Mouse (Mus musculus) splenic B cell, adult 2 months (primary cell): ENCODE results near the gene Pmm1.
"Not testable (repeated sequence)": the region's sequence is repeated elsewhere in the genome, so short reads cannot be mapped to it uniquely, and the experiment has no call there.

Source experiments
- DNase-seq: peaks from one replicate; pipeline ENCODE4 v3.0.0-alpha.2; 2011; ENCODE audit warnings: low read depth, low spot score
- H3K27me3 ChIP-seq: 2 replicates; pipeline ENCODE4 v1.6.1; 2012; ENCODE audit warnings: mild to moderate bottlenecking, low read length, moderate library complexity, mixed read lengths; ENCODE audit not compliant: control insufficient read depth, poor library complexity, insufficient read depth, severe bottlenecking
- H3K36me3 ChIP-seq: 2 replicates; pipeline ENCODE4 v1.6.1; 2012; ENCODE audit warnings: mild to moderate bottlenecking, low read length, moderate library complexity, mixed read lengths; ENCODE audit not compliant: control insufficient read depth, poor library complexity, insufficient read depth, severe bottlenecking

Gene Pmm1

DNA sequence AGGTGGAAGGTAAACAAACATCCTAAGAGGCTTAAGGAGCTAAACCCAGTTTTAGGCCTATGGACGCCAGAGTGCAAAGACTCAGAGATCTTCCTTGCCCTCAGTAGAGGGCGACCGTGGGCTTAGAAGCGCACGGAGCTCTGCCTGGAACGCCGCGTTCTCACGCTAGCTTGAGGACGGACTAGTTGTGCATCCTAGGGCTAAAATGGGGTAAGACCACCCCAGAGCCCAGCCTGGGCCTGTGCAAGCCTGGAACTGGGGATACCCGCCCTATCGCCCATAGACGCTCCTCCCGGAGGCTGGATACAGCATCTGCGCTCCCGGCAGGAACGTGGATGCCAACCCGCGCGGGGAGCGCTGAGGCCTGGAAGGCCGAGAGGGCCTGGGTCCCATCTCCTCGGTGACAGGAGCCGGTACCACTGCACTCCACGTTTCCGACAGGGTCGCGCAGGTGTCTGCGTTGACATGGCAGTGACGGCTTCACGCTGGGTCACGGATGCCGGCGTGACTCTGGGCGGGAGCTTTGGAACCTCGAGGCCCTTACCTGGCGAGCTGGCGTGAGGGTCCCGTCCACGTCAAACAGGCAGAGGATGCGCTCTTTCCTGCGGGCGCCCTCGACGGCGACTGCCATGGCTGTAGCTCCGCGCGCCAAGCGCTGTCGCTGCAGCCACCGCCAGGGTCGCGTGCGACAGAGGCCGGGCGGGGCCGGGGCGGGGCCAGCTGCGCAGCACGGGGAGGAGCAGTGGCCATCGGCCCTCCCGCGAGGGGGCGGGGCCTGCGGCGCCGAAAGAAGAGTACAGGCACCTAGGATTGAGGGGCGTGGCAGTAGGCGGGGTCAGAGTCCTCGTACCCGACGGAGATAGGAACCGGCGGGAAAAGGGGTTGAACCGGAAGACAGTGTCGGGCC lies at the start of gene Pmm1:
Gene Pmm1 (minus strand): TSS at position 760 of the 907 bp plus-strand sequence.
- Histone ChIP-seq H3K36me3 (no peaks in the 10 kb centered on the region), H3K27me3 (no peaks in the 10 kb centered on the region)
- peak; percentile 99 for DNase-seq

DNA sequence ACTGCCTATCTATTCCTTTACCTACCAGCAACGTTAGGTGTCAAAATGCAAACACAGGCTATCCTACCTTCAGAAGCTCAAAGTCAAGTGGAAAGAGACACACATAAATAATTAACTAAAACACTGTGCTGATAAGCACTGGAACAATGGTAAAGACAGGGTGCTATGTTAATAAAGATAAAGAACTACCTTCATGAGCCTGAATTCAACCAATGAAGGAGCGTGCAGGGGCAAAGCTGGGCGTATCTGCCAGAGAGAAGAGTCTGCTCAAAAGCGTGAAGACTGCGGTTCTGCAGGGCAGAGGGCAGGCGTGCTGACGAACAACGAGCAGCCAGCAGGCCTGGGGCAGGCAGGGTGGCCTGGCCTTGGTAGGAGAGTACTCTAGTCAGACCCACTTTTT lies 43.5 kb upstream of the Pmm1 start:
- Histone ChIP-seq H3K36me3 (peaks cover 8% of the 10 kb centered on the region; the same call in 1 of the 2 replicates), H3K27me3 (no peaks in the 10 kb centered on the region)
- DNase-seq = no peak

DNA sequence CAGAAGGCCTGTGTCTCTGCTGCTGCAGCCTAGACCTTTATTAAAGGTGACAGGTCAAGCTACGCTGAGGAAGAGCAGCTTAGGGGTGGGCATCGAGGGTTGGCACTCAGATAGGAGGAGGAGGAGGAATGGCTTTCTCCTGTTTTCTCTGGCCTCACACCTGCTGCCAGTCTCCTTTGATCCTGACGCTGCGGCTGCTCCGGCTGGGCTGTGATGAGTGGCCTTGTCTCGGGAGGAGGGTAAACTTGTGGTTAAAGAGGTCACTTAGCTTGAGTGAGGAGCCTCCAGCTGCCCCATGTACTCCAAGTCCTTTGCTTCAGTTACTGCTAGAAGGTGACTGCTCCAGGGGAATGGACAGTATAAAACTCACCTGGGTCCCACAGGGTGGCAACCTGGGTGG lies 33.3 kb upstream of the Pmm1 start:
- no peaks in the 10 kb centered on the region for H3K27me3 ChIP-seq
- no peak for DNase-seq

DNA sequence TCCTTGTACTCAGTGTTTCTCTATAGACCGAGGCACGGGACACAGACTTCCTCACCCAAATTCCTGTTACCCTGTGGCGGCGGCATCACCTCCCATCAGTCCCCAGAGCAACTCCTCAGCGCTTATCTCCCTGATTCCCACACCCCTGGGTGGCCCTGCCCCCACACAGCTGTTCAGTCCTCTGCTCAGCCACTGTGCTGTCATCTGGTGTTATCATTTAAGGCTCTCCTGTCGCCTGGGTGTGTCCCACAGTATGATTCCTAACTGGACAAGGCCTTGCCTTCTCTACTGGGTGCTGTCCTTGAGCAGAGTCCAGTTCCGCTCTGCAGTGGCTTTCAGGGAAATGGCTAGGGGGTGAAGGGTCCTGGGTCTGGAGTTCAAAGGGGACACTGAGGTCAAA lies 29.8 kb upstream of the Pmm1 start:
- Histone ChIP-seq H3K27me3 (no peaks in the 10 kb centered on the region), H3K36me3 (peaks cover 2% of the 10 kb centered on the region)
- no peak for DNase-seq

More for the DNA sequence above, 33.3 kb upstream of the Pmm1 start:
- H3K36me3 ChIP-seq = peaks cover 7% of the 10 kb centered on the region

DNA sequence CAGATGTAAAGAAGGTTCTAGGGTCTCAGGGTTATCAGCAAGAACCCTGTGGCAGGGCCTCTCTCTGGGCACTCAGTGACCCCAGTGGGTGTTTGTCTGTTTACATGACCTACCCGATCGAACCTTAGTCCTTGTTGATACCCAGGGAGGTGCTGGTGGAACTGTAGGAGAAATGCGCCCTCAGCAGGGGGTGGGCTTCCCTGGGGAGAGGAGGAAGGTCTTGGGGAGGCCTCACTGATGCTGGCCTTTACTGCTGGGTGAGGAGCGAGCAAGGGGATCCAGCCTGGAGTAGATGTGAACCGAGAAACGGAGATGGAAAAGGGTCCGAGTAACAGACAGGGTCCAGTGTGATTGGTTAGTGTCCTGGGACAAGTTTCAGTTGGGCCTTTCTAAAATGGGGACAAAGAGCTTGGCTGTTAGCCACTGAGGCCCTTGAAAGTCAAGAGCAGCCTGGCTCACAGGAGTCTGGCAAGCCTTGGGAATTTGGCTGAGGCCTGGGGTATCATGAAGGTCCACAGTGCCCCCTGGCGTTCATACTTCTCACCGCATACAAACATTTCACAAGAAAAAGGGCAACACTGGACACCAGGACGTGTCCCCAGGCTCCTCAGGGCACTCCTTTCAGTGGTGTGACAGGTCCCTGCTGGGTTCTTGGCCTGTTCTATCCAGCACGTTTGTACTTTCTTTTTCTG lies 28.8 kb upstream of the Pmm1 start:
- H3K36me3 ChIP-seq = peaks cover 2% of the 10 kb centered on the region
- no peaks in the 10 kb centered on the region for H3K27me3 ChIP-seq
- DNase-seq = peak; percentile 86

DNA sequence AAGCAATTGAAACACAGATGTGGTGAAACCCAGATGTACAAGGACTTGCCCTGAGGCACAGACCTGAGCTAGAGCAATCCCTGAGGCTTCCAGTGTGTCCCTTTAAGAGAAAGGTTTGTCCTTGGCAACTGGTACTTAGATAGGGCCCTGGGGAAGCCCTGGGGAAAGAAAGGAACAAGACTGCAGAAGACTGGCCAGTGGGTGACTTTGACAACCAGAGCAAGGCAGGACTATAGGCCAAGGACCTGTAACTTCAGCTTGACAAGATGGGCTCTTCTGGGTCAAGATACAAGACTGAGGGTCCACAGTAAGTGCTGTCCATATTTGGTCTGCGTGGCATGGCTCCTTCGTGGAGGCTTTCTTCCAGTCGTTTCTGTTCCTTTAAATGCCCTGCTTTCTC lies 26.9 kb upstream of the Pmm1 start, which contains the start of gene Xrcc6:
Gene Xrcc6 (plus strand): TSS at position 190 of the 400 bp plus-strand sequence.
- H3K36me3 ChIP-seq = no peaks in the 10 kb centered on the region
- no peak for DNase-seq
- H3K27me3 ChIP-seq = no peaks in the 10 kb centered on the region

DNA sequence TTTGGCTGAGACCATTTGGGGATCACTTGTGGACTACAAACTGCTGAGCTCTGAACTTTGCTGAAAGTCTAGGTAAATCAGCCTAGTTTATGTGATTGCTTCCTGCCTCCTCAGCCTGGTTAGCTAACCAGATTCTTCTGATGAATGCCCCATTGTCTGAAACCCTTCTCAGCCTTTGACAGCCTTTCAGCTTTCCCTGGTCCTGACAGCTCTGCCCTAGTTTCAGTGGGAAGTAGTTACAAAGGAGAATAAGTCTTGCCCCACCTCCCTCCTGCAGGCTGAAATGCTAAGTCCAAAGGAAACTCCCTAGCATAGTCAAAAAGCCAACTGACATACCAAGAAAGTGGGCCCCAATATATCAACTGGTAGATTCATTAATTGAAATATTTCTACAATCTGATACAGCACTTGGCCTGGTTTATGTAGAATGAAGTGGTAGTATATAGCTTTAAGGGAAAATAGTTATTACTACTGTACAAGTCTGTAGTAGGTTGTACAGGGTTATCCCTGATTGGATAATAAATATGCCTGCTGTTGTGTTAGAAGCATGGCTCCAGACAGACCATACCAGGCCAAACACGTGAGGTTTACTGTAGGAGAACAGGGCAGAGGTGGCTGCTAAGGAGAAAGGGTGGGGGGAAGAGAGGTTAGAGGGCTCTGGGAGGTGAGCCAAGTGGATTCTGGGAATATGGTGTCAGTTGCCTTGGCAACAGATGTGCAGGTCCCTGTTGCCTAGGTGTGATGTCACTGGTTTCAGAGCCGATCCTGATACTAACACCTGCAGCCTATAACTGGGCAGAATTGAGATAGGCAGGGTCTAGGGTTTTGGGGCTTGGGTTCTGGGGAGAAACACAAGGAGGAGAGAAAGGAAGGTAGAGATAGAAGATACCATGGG lies 24.8 kb upstream of the Pmm1 start:
- DNase-seq = no peak
- no peaks in the 10 kb centered on the region for H3K27me3 ChIP-seq
- no peaks in the 10 kb centered on the region for H3K36me3 ChIP-seq

DNA sequence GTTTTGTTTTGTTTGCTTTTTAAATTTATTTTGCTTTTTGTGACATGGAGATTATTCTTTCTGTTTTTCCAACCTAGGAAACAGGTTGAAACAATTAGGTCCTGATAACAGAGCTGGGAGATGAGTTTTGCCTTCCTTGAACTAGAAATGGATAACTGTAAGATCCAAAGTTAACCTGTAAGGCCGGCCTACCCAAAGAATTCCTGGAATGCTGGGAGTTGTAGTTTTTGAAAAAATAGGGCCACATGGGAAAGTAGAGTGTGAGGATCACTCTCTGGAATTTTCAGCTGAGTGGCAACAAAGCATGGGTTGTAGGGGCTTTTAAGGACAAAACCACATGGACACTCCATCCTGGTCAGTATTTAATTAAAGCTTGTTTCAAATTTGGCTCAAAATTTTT lies 21.4 kb upstream of the Pmm1 start:
- H3K27me3 ChIP-seq = no peaks in the 10 kb centered on the region
- no peaks in the 10 kb centered on the region for H3K36me3 ChIP-seq
- DNase-seq = no peak

DNA sequence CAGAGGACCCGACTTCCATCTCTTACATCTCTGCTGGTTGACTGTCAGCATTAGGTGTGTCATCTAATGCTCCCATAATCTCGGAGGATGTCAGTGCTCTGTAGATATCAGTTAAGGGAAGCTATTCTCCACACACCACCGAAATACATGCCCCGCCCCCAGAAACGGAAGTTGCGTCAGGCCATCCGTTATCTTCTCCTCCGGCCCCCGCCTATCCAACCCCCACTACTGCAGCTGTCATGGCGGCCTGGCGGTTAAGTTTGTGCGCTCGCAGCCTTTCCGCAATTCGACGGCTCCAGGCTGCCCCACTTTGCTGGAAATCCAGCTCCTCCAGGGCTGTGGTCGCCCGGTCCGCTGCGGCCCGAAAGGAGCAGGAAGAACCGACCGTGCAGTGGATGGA lies 19.6 kb upstream of the Pmm1 start, which contains the start of gene 1700029P11Rik:
Gene 1700029P11Rik (plus strand): TSS at position 220 of the 400 bp plus-strand sequence.
- DNase-seq = no peak
- H3K27me3 ChIP-seq = no peaks in the 10 kb centered on the region
- H3K36me3 ChIP-seq = no peaks in the 10 kb centered on the region

DNA sequence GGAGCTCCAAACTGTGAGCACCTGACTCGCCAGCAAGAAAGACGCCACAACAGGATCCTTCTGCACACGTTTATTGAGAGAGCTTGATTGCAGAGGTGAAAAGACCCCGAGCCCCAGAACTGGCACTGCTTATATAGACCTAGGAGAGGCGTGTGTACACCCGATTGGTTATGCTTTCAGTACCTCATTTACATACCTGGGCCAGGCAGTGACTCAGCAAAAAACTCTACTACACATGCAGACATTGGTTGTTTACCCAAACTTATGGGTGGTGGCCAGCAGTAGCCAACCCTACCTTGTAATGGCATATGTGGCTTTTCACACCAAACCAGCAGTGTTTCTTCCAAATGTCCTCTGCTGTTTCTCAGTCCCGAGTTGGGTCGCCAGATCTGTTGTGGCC lies 14.4 kb upstream of the Pmm1 start:
- DNase-seq, H3K27me3 ChIP-seq, H3K36me3 ChIP-seq: not testable (repeated sequence)

DNA sequence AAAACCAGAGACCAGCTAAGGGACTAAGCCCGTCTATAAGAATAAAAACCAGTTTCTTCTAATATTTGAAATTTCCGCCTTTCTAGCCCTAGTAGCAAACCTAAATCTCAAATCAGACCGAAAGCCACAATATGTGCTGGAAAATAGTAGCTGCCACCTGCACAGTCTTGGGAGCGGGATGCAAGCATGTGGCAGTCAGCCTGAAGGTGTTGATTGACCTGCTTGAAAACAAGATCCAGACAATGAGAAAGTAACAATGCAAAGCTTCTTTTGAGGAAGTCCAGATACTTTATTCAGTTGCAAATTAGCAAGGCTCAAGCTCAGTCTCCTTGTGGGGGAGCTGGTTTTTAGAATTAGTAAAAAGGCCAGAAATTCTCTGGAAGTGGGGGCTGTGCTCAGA lies 9.8 kb upstream of the Pmm1 start:
- H3K27me3 ChIP-seq, DNase-seq, H3K36me3 ChIP-seq: not testable (repeated sequence)

DNA sequence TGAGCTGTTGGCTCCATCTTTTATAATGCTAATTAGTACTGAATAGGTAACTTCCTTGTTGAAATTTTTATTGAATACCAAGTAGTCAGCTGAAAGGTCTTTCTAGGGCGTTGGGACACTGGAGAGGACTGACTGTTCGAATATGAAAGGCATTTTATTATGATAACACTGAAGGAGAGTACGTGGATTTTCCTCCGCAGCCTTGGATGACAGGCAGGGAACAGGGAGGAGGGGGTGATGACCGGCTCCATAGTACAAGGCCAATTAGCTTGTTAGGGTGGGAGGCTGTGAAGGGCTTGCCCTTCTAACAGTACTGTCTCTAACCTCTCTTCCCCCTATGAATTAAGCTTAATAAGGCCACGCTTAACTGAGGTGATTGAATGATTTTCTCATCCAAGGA lies 8.9 kb upstream of the Pmm1 start:
- not testable (repeated sequence) for H3K27me3 ChIP-seq, H3K36me3 ChIP-seq, DNase-seq

DNA sequence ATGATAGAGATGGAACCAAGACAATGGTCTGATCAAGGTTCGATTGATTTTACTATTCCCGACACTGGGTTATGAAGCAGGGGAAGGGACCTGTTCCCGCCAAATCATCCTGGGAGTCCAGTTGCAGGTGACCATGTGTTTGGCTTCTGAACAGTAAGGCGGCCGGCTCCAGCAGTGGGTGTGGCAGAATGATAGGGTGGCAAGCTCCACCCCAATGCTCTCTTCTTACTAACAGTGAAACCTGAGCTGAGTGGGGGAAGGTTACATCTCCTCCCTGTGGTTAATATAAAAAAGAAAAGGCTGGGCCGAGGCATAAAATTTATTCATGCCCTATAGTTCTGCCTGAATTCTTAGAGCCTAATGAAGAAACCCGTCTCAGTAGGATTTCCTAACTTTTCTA lies 8.4 kb upstream of the Pmm1 start:
- H3K36me3 ChIP-seq = no peaks in the 10 kb centered on the region

DNA sequence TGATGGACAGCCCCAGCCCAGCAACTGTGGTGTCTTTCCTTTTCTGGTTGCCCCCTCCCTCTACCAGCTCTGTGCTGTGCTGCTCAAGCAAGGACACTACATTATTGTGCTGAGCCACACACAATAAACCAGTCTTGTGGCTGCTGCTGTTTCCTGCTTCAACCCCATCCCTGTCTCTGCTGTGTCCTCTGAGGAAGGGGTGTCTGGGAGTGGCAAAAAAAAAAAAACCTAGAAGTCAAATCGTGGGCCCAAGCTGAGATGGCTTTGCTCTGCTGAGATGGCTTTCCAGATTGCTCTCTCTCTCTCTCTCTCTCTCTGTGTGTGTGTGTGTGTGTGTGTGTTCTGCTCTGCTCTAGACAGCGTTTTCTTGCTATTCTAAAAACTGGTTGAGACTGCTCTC lies 7.7 kb upstream of the Pmm1 start:
- Histone ChIP-seq H3K36me3 (no peaks in the 10 kb centered on the region), H3K27me3 (no peaks in the 10 kb centered on the region)
- no peak for DNase-seq

More for the DNA sequence above, 8.4 kb upstream of the Pmm1 start:
- H3K27me3 ChIP-seq = no peaks in the 10 kb centered on the region
- no peak for DNase-seq
